Mouse (Mus musculus): ENCODE results near the gene Ccdc88c. TPM values are rescaled to one million over a fixed set of nuclear protein-coding genes. Genes with fewer than 3 reads are reported as not detected.

Ccdc88c gene
- polyA plus RNA-seq, 1 experiment: 41.6 TPM

DNA sequence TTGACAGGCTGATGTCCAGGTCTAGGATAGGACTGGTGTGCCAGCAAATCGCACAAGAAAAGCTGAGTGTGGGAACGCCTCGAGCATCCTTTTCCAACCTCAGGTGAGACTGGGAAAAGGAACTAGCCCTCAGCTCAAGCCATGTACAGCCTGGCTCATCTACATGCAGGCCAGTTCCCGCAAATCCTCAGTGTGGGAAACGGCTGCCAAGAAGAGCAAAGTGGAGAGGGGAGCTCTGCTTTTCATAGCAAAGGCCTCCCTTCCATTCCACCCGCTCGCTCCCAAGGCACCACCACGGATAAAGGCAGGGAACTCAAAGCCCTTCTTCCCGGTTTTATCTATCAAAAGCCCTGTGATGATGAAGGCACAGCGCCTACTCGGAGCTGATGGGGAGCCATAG, 5.7 kb downstream of the Ccdc88c start:
- Histone ChIP-seq H3K36me3 (ENCODE audit: control insufficient read depth, insufficient read depth, low read length) (no peaks in the 10 kb centered on the region; the same call in none of the 2 replicates), H3K27me3 (ENCODE audit: control insufficient read depth, insufficient read depth, low read length) (no peaks in the 10 kb centered on the region), H3K4me1 (ENCODE audit: control insufficient read depth, insufficient read depth, low read length) (peaks cover 3% of the 10 kb centered on the region), H3K4me3 (ENCODE audit: control insufficient read depth, low read depth, low read length) (no peak overlapping the region), H3K27ac (ENCODE audit: control insufficient read depth, insufficient read depth, low read depth, low read length) (no peak overlapping the region)
- no peak for TF ChIP-seq CTCF (IDR thresholded peaks at IDR 0.05; ENCODE audit: control insufficient read depth, insufficient read depth, insufficient replicate concordance, low read depth, low read length)
- no peak for TF ChIP-seq POLR2A (IDR thresholded peaks at IDR 0.05; ENCODE audit: control insufficient read depth, low read depth, low read length)

DNA sequence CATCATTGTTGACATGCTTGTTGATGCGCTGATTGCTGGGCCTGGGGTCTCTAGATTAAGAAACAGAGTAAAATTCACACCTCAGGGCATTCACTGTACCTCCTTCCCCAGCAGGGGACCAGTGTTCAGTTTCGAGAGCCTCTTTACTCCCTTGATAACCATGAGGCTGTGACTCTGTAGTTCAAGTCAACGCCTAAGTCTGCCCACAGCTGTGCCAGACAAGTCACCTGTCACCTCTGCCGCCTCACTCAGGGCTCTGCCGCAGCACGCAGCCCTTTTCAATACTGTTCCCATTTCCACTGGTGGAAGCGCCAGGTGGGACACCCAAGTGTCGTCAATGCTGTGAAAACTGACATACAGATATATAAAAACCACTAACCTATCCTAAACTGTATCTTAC, 6.5 kb downstream of the Ccdc88c start:
- no peak overlapping the region for H3K4me3 ChIP-seq (ENCODE audit: control insufficient read depth, low read depth, low read length)
- H3K27ac ChIP-seq (ENCODE audit: control insufficient read depth, insufficient read depth, low read depth, low read length): no peak overlapping the region
- TF ChIP-seq POLR2A (IDR thresholded peaks at IDR 0.05; ENCODE audit: control insufficient read depth, low read depth, low read length) (no peak), CTCF (IDR thresholded peaks at IDR 0.05; ENCODE audit: control insufficient read depth, insufficient read depth, insufficient replicate concordance, low read depth, low read length) (no peak)
- no peaks in the 10 kb centered on the region for H3K27me3 ChIP-seq (ENCODE audit: control insufficient read depth, insufficient read depth, low read length)
- H3K36me3 ChIP-seq (ENCODE audit: control insufficient read depth, insufficient read depth, low read length): no peaks in the 10 kb centered on the region; the same call in none of the 2 replicates
- no peaks in the 10 kb centered on the region; the same call in 1 of the 2 replicates for H3K4me1 ChIP-seq (ENCODE audit: control insufficient read depth, insufficient read depth, low read length)

DNA sequence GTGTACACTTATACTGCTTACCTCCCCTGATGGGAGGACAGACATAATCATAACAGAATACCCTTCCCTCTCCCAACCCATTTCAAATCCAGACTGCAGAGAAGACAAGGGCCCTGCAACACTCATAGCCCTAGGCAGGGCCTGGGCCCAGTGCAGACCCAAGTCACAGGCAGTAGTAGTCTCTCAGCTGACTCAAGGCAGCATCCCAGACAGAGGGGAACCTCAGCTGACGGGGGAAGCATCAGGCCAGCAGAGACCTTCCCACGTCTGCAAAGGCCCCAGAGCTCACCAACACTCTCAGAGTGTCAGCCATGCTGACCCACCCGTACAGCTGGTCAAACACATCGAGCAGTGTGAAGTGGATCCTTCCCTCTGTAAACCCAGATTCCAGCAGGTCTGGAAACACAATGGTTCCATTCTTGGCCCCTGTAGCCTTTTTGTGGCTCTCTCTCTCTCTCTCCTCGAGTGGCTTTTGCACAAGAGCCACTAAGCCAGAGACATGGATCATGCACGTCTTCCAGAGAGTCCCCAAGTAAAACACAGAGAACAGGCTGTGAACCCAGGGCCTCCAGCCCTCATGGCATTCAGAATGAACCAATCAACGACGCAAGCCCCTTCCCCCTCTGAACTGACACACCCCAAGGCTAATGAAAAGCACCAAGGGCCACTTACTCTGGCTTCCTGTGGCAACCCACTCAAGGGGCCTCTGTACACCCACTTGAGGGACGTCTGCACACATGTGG, 7.2 kb downstream of the Ccdc88c start:
- TF ChIP-seq POLR2A (IDR thresholded peaks at IDR 0.05; ENCODE audit: control insufficient read depth, low read depth, low read length): no peak
- no peak for TF ChIP-seq CTCF (IDR thresholded peaks at IDR 0.05; ENCODE audit: control insufficient read depth, insufficient read depth, insufficient replicate concordance, low read depth, low read length)
- Histone ChIP-seq H3K27me3 (ENCODE audit: control insufficient read depth, insufficient read depth, low read length) (no peaks in the 10 kb centered on the region), H3K4me3 (ENCODE audit: control insufficient read depth, low read depth, low read length) (no peak overlapping the region), H3K27ac (ENCODE audit: control insufficient read depth, insufficient read depth, low read depth, low read length) (no peak overlapping the region), H3K4me1 (ENCODE audit: control insufficient read depth, insufficient read depth, low read length) (no peaks in the 10 kb centered on the region; the same call in 1 of the 2 replicates), H3K36me3 (ENCODE audit: control insufficient read depth, insufficient read depth, low read length) (no peaks in the 10 kb centered on the region; the same call in none of the 2 replicates)

DNA sequence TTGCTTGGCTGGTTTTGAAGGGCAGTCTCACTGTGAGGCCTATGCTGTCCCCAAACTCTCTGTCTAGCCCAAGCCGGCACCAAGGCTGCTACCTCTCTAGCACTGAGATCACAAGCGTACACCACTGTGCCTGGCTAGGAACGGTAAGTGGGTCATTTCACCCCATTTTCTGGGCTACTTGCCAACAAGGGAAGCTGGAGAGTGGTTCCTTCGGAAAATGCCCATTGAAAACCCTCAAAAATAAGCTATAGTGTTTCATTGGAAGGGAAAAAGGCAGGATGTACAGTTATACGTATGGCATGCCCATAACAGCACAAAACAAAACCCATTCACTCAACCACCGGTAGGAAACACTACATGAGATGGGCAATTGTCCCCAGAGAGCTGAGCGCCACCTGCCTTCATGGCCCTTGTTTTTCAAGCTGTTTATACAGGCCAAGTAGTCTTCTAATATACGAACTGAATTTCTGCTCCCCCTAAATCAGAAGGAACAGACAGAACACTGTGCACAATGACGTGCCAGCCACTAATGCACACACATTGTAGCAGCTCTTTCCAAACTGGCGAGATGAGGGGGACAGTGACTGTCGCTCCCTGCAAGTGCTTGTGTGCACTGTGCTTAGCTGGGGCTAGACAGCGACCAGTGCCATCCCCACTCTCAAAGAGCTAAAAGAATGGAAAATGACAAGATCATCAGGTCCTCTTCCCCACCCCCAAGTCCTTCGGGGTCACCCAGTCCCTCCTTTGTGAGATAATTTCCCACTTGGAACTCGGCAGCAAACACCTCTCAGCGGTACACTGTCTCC, 8.4 kb downstream of the Ccdc88c start:
- no peaks in the 10 kb centered on the region; the same call in 1 of the 2 replicates for H3K36me3 ChIP-seq (ENCODE audit: control insufficient read depth, insufficient read depth, low read length)
- H3K27ac ChIP-seq (ENCODE audit: control insufficient read depth, insufficient read depth, low read depth, low read length): no peak overlapping the region
- no peaks in the 10 kb centered on the region for H3K27me3 ChIP-seq (ENCODE audit: control insufficient read depth, insufficient read depth, low read length)
- TF ChIP-seq POLR2A (IDR thresholded peaks at IDR 0.05; ENCODE audit: control insufficient read depth, low read depth, low read length) (no peak), CTCF (IDR thresholded peaks at IDR 0.05; ENCODE audit: control insufficient read depth, insufficient read depth, insufficient replicate concordance, low read depth, low read length) (no peak)
- H3K4me1 ChIP-seq (ENCODE audit: control insufficient read depth, insufficient read depth, low read length): no peaks in the 10 kb centered on the region
- no peak overlapping the region for H3K4me3 ChIP-seq (ENCODE audit: control insufficient read depth, low read depth, low read length)

DNA sequence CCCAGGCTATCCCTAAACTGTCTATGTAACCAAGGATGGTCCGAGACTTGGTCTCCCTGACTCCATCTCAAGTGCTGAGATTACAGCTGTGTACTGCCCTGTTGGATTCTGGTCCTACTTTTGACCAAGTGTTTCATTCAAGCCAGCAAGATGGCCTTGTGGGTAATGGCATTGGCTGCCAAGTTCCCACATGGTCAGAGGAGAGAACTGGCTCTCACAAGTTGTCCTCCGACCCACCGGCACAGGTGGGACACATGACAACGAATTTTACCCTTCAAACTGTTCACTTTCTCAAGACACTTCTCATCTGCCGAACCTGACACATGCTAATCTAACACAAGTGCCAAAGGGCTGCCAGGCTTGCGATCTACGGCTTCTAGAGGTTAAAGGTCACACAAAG, 9.4 kb downstream of the Ccdc88c start:
- no peak overlapping the region for H3K4me3 ChIP-seq (ENCODE audit: control insufficient read depth, low read depth, low read length)
- no peak overlapping the region for H3K27ac ChIP-seq (ENCODE audit: control insufficient read depth, insufficient read depth, low read depth, low read length)
- H3K27me3 ChIP-seq (ENCODE audit: control insufficient read depth, insufficient read depth, low read length): no peaks in the 10 kb centered on the region
- H3K36me3 ChIP-seq (ENCODE audit: control insufficient read depth, insufficient read depth, low read length): no peaks in the 10 kb centered on the region; the same call in 1 of the 2 replicates
- no peaks in the 10 kb centered on the region for H3K4me1 ChIP-seq (ENCODE audit: control insufficient read depth, insufficient read depth, low read length)
- no peak for TF ChIP-seq CTCF (IDR thresholded peaks at IDR 0.05; ENCODE audit: control insufficient read depth, insufficient read depth, insufficient replicate concordance, low read depth, low read length)
- TF ChIP-seq POLR2A (IDR thresholded peaks at IDR 0.05; ENCODE audit: control insufficient read depth, low read depth, low read length): no peak

DNA sequence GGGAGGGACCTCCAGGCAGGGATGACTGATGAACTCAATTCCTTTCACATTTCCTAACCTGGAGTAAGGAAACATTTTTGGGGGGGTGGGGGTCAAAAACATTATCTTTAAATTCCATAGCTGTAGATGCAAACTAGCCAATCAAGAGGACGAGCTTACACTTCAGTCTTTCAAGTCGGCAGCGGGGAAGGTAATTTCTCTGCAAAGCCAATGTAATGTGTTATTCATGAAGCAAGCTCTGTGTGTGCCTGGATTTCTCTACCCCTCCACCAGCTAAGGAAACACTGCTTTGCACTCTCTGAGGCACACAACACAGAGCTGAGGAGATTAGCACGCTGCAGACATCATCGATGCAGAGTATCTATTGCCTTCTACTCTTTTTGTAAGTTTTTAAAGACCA, 9.8 kb downstream of the Ccdc88c start:
- Histone ChIP-seq H3K27me3 (ENCODE audit: control insufficient read depth, insufficient read depth, low read length) (no peaks in the 10 kb centered on the region), H3K27ac (ENCODE audit: control insufficient read depth, insufficient read depth, low read depth, low read length) (no peak overlapping the region), H3K36me3 (ENCODE audit: control insufficient read depth, insufficient read depth, low read length) (no peaks in the 10 kb centered on the region; the same call in 1 of the 2 replicates), H3K4me3 (ENCODE audit: control insufficient read depth, low read depth, low read length) (no peak overlapping the region), H3K4me1 (ENCODE audit: control insufficient read depth, insufficient read depth, low read length) (no peaks in the 10 kb centered on the region)
- TF ChIP-seq POLR2A (IDR thresholded peaks at IDR 0.05; ENCODE audit: control insufficient read depth, low read depth, low read length) (no peak), CTCF (IDR thresholded peaks at IDR 0.05; ENCODE audit: control insufficient read depth, insufficient read depth, insufficient replicate concordance, low read depth, low read length) (no peak)

DNA sequence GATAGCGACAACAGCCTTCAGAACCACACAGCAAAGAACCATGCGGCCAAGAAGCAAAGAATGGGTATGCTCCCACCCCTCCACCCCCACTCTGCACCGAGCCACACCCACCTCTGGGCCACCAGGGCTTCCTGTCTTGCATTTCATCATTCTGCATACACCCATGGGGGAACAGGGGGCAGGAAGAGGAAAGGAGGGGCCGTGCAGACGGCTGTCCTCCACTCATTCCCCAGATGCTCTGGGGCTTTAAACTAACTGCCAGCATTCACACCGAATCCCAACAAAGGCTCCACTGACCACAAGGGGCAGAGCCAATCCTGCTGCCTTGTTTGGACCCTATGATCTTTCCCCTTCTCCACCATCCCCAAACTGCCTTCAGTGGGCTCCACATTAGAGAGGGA, 10.9 kb downstream of the Ccdc88c start:
- no peak overlapping the region for H3K27ac ChIP-seq (ENCODE audit: control insufficient read depth, insufficient read depth, low read depth, low read length)
- no peaks in the 10 kb centered on the region for H3K27me3 ChIP-seq (ENCODE audit: control insufficient read depth, insufficient read depth, low read length)
- no peaks in the 10 kb centered on the region; the same call in 1 of the 2 replicates for H3K36me3 ChIP-seq (ENCODE audit: control insufficient read depth, insufficient read depth, low read length)
- H3K4me3 ChIP-seq (ENCODE audit: control insufficient read depth, low read depth, low read length): no peak overlapping the region
- TF ChIP-seq CTCF (IDR thresholded peaks at IDR 0.05; ENCODE audit: control insufficient read depth, insufficient read depth, insufficient replicate concordance, low read depth, low read length): no peak
- no peak for TF ChIP-seq POLR2A (IDR thresholded peaks at IDR 0.05; ENCODE audit: control insufficient read depth, low read depth, low read length)
- H3K4me1 ChIP-seq (ENCODE audit: control insufficient read depth, insufficient read depth, low read length): no peaks in the 10 kb centered on the region

Measured in testis, adult 2 months (tissue).